Mouse (Mus musculus) brain, embryonic 14.5 days (tissue): Measurements from ENCODE around the gene D2hgdh.

Source experiments
- CTCF ChIP-seq: fragments of 200-500 bp; IDR thresholded peaks from 2 replicates; pipeline ENCODE4 v1.5.1; 2012; ENCODE audit warnings: inconsistent platforms, mild to moderate bottlenecking, moderate library complexity, borderline replicate concordance; ENCODE audit not compliant: insufficient read depth, insufficient read length; ENCODE audit errors: extremely low read depth
- POLR2A ChIP-seq: fragments of 200-500 bp; IDR thresholded peaks from 2 replicates; pipeline ENCODE4 v1.6.1; 2012; ENCODE audit warnings: mild to moderate bottlenecking, inconsistent platforms, borderline replicate concordance; ENCODE audit not compliant: poor library complexity, insufficient read depth, insufficient read length, severe bottlenecking; ENCODE audit errors: extremely low read depth

- TF ChIP-seq CTCF (no peak), POLR2A (no peak)
Observed at GRCm38 (mm10) chr1:93817823-93818532, 6.7 kb upstream of the D2hgdh start.
